24 mouse cellular contexts compared by ENCODE assay signal in genomic region chr13:31330731-31331130, GRCm38 (mm10).
A peak's percentile ranks its signal among the peaks of the same experiment; 100 is the strongest.
DNase-seq lines count a peak whose midpoint lies in the region; ATAC-seq and TF ChIP-seq lines count a peak whose summit lies in the region.
"Had no signal": no experiment of that assay in that cellular context is flagged by ENCODE, and none has a peak within 500 bp of the region (broad histone marks: within the 10 kb centered on the region; RNA-seq: fewer than 3 reads in every experiment).

No protein-coding gene starts in this region.

- H3K9me3 ChIP-seq in hindbrain, embryonic 13.5 days, result no peaks in the 10 kb centered on the region
- no peaks in the 10 kb centered on the region for H3K9me3 ChIP-seq in hindbrain, postnatal 0 days (ENCODE audit: low read length)
- H3K9me3 ChIP-seq in hindbrain, embryonic 16.5 days (ENCODE audit: control insufficient read depth, low read length), result no peaks in the 10 kb centered on the region
- no peaks in the 10 kb centered on the region for H3K9me3 ChIP-seq in hindbrain, embryonic 12.5 days (replicated peaks)
- H3K9me3 ChIP-seq in neural tube, embryonic 13.5 days, result no peaks in the 10 kb centered on the region
- no peaks in the 10 kb centered on the region for H3K9me3 ChIP-seq in intestine, embryonic 16.5 days (ENCODE audit: control insufficient read depth, low read length)
- H3K9me3 ChIP-seq: embryonic facial prominence, embryonic 10.5 days; embryonic facial prominence, embryonic 13.5 days; forebrain, embryonic 12.5 days; forebrain, embryonic 15.5 days had no signal

- no peak overlapping the region for H3K4me3 ChIP-seq in hindbrain, embryonic 13.5 days
- H3K4me3 ChIP-seq in hindbrain, postnatal 0 days (ENCODE audit: low read length), result no peak overlapping the region
- no peak overlapping the region for H3K4me3 ChIP-seq in hindbrain, embryonic 16.5 days (ENCODE audit: low read length)
- no peak overlapping the region for H3K4me3 ChIP-seq in hindbrain, embryonic 12.5 days
- H3K4me3 ChIP-seq in neural tube, embryonic 13.5 days, result no peak overlapping the region
- H3K4me3 ChIP-seq in intestine, embryonic 16.5 days (ENCODE audit: low read length), result no peak overlapping the region
- H3K4me3 ChIP-seq: embryonic facial prominence, embryonic 10.5 days; embryonic facial prominence, embryonic 13.5 days; erythroblast, embryonic 14.5 days; forebrain, embryonic 12.5 days; forebrain, embryonic 15.5 days had no signal

- H3K36me3 ChIP-seq in hindbrain, embryonic 13.5 days, result no peaks in the 10 kb centered on the region
- no peaks in the 10 kb centered on the region for H3K36me3 ChIP-seq in hindbrain, postnatal 0 days (ENCODE audit: insufficient read depth, low read length)
- H3K36me3 ChIP-seq in hindbrain, embryonic 16.5 days (ENCODE audit: control insufficient read depth, insufficient read depth, low read length), result no peaks in the 10 kb centered on the region
- no peaks in the 10 kb centered on the region for H3K36me3 ChIP-seq in hindbrain, embryonic 12.5 days
- no peaks in the 10 kb centered on the region for H3K36me3 ChIP-seq in neural tube, embryonic 13.5 days
- H3K36me3 ChIP-seq in intestine, embryonic 16.5 days (ENCODE audit: control insufficient read depth, insufficient read depth, low read length), result no peaks in the 10 kb centered on the region
- H3K36me3 ChIP-seq: embryonic facial prominence, embryonic 10.5 days; embryonic facial prominence, embryonic 13.5 days; forebrain, embryonic 12.5 days; forebrain, embryonic 15.5 days had no signal

- 54% methylated on average over 5 of the region's 5 CpGs for WGBS in hindbrain, embryonic 13.5 days
- WGBS in hindbrain, postnatal 0 days, result 74% methylated on average over 5 of the region's 5 CpGs
- 59% methylated on average over 5 of the region's 5 CpGs for WGBS in hindbrain, embryonic 16.5 days
- 71% methylated on average over 5 of the region's 5 CpGs for WGBS in hindbrain, embryonic 12.5 days
- 39% methylated on average over 5 of the region's 5 CpGs for WGBS in neural tube, embryonic 13.5 days
- 80% methylated on average over 5 of the region's 5 CpGs for WGBS in intestine, embryonic 16.5 days

- no peak for TF ChIP-seq CTCF in hindbrain, postnatal 0 days (IDR thresholded peaks at IDR 0.05; ENCODE audit: low read depth)

- 0 out of 2 replicates have a peak, but pooled peaks cover 3% of the 10 kb centered on the region for H3K4me1 ChIP-seq in hindbrain, embryonic 13.5 days (replicated peaks)
- no peaks in the 10 kb centered on the region for H3K4me1 ChIP-seq in hindbrain, postnatal 0 days (ENCODE audit: insufficient read depth, low read length)
- no peaks in the 10 kb centered on the region for H3K4me1 ChIP-seq in hindbrain, embryonic 16.5 days (ENCODE audit: control insufficient read depth, insufficient read depth, low read depth, low read length)
- H3K4me1 ChIP-seq in hindbrain, embryonic 12.5 days, result no peaks in the 10 kb centered on the region
- peaks cover 4% of the 10 kb centered on the region; the same call in 1 of the 2 replicates for H3K4me1 ChIP-seq in neural tube, embryonic 13.5 days (replicated peaks)
- H3K4me1 ChIP-seq in intestine, embryonic 16.5 days (ENCODE audit: control insufficient read depth, insufficient read depth, low read length), result peaks cover 20% of the 10 kb centered on the region
- H3K4me1 ChIP-seq: embryonic facial prominence, embryonic 10.5 days; embryonic facial prominence, embryonic 13.5 days; forebrain, embryonic 12.5 days; forebrain, embryonic 15.5 days had no signal

- no peak for DNase-seq in hindbrain, postnatal 0 days (ENCODE audit: low spot score)
- no peak for DNase-seq in neural tube, embryonic 10.5 days (ENCODE audit: extremely low spot score, low spot score)
- no peak for DNase-seq in gastrocnemius, postnatal 25 days
- DNase-seq: adrenal gland, adult 8-10 months; adrenal gland, postnatal 25 days; cerebellum, adult 11-12 months; cerebellum, adult 8-10 months; cerebellum, postnatal 10 days; cerebellum, postnatal 36 days; embryo, embryonic 11 days; heart, adult 11 months; heart, postnatal 36 days had no signal

- peak; percentile 60 for ATAC-seq in hindbrain, embryonic 13.5 days (ENCODE audit: low FRiP score)
- no peak for ATAC-seq in hindbrain, postnatal 0 days
- 0 out of 2 replicates have a peak, but pooled peaks have one; percentile 27 for ATAC-seq in hindbrain, embryonic 16.5 days
- ATAC-seq in hindbrain, embryonic 12.5 days (ENCODE audit: low FRiP score), result no peak
- peak; percentile 66; the same call in 1 of the 2 replicates for ATAC-seq in neural tube, embryonic 13.5 days (ENCODE audit: low read depth)
- ATAC-seq in intestine, embryonic 16.5 days, result no peak
- ATAC-seq: activated CD4-positive, CD25-positive, alpha-beta regulatory T cell, adult 4 months; forebrain, embryonic 15.5 days had no signal

- no peak overlapping the region for H3K27ac ChIP-seq in hindbrain, embryonic 13.5 days
- no peak overlapping the region for H3K27ac ChIP-seq in hindbrain, postnatal 0 days
- no peak overlapping the region for H3K27ac ChIP-seq in hindbrain, embryonic 16.5 days (ENCODE audit: low read depth, low read length)
- no peak overlapping the region for H3K27ac ChIP-seq in hindbrain, embryonic 12.5 days
- H3K27ac ChIP-seq in neural tube, embryonic 13.5 days (replicated peaks), result no peak overlapping the region
- H3K27ac ChIP-seq in intestine, embryonic 16.5 days (ENCODE audit: low read length), result no peak overlapping the region
- H3K27ac ChIP-seq: embryonic facial prominence, embryonic 10.5 days; embryonic facial prominence, embryonic 13.5 days; forebrain, embryonic 12.5 days; forebrain, embryonic 15.5 days had no signal

- H3K27me3 ChIP-seq in hindbrain, embryonic 13.5 days, result no peaks in the 10 kb centered on the region
- no peaks in the 10 kb centered on the region for H3K27me3 ChIP-seq in hindbrain, postnatal 0 days (ENCODE audit: insufficient read depth, low read length)
- no peaks in the 10 kb centered on the region for H3K27me3 ChIP-seq in hindbrain, embryonic 16.5 days (replicated peaks; ENCODE audit: control insufficient read depth, insufficient read depth, low read length)
- no peaks in the 10 kb centered on the region for H3K27me3 ChIP-seq in hindbrain, embryonic 12.5 days
- no peaks in the 10 kb centered on the region for H3K27me3 ChIP-seq in neural tube, embryonic 13.5 days
- peaks cover 3% of the 10 kb centered on the region; the same call in 1 of the 2 replicates for H3K27me3 ChIP-seq in intestine, embryonic 16.5 days (replicated peaks; ENCODE audit: control insufficient read depth, insufficient read depth, low read length)
- H3K27me3 ChIP-seq: embryonic facial prominence, embryonic 13.5 days; forebrain, embryonic 12.5 days; forebrain, embryonic 15.5 days had no signal

- H3K9ac ChIP-seq in hindbrain, embryonic 13.5 days, result no peak overlapping the region
- no peak overlapping the region for H3K9ac ChIP-seq in hindbrain, postnatal 0 days (replicated peaks; ENCODE audit: low read length)
- no peak overlapping the region for H3K9ac ChIP-seq in hindbrain, embryonic 16.5 days (ENCODE audit: low read depth, low read length)
- H3K9ac ChIP-seq in hindbrain, embryonic 12.5 days, result no peak overlapping the region
- H3K9ac ChIP-seq in neural tube, embryonic 13.5 days, result no peak overlapping the region
- no peak overlapping the region for H3K9ac ChIP-seq in intestine, embryonic 16.5 days (ENCODE audit: low read depth, low read length)
- H3K9ac ChIP-seq: embryonic facial prominence, embryonic 13.5 days; forebrain, embryonic 12.5 days; forebrain, embryonic 15.5 days had no signal

- no peak overlapping the region for H3K4me2 ChIP-seq in hindbrain, embryonic 13.5 days
- no peak overlapping the region for H3K4me2 ChIP-seq in hindbrain, postnatal 0 days (ENCODE audit: low read depth, low read length)
- H3K4me2 ChIP-seq in hindbrain, embryonic 16.5 days (ENCODE audit: low read length), result no peak overlapping the region
- no peak overlapping the region for H3K4me2 ChIP-seq in hindbrain, embryonic 12.5 days (replicated peaks)
- no peak overlapping the region for H3K4me2 ChIP-seq in neural tube, embryonic 13.5 days
- no peak overlapping the region for H3K4me2 ChIP-seq in intestine, embryonic 16.5 days (ENCODE audit: low read depth, low read length)
- H3K4me2 ChIP-seq: embryonic facial prominence, embryonic 13.5 days; forebrain, embryonic 12.5 days; forebrain, embryonic 15.5 days; heart, embryonic 11.5 days had no signal

Comparison
In these comparisons a context has a peak if more than half of its experiments do, and no peak if none do; other contexts are left out.
1. ATAC-seq: peak in hindbrain, embryonic 13.5 days (single experiment), hindbrain, embryonic 16.5 days (single experiment) and neural tube, embryonic 13.5 days (single experiment); none in hindbrain, postnatal 0 days (single experiment), hindbrain, embryonic 12.5 days (single experiment) and intestine, embryonic 16.5 days (single experiment).